Mouse (Mus musculus): ENCODE data around the gene Dlg5. TPM values are rescaled to one million over a fixed set of nuclear protein-coding genes. Genes with fewer than 3 reads are reported as not detected.

Gene Dlg5
- total and polyA plus RNA-seq, 2 experiments from 2014 or later: 17.9 to 87.4 TPM

GRCm38 (mm10) chr14:24181811-24182506, 63.8 kb downstream of the Dlg5 start:
- peak overlapping the region; percentile 57 for H3K27ac ChIP-seq (ENCODE audit: low read depth, low read length)
- TF ChIP-seq CTCF (IDR thresholded peaks at IDR 0.05): peak; percentile 100

DNA sequence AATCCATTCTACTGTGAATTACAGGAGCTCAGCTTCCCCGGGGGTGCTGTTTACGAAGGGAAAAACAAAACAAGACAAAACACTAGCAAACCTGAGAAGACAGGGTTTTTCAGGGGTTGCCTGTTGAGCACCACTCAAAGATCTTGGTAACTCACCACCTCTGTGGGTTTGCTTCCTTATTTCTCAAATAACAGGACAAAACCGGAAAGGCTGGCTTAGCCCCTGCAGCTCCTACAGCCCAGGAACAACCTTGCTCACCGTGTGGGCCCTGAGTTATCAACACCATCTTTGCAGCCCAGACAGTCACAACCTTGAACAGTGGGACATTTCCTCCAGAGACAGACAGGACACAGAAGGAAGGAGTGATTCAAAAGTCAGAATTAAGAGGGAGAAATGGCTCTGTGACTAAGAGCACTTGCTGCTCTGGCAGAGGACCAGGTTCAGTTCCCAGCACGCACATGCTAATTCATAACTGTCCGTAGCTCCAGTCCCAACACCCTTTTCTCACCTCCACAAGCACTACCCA, 66.2 kb downstream of the Dlg5 start:
- Histone ChIP-seq H3K4me1 (ENCODE audit: insufficient read depth, low read length) (peaks cover 4% of the 10 kb centered on the region; the same call in 1 of the 2 replicates), H3K27ac (ENCODE audit: low read depth, low read length) (no peak overlapping the region), H3K36me3 (ENCODE audit: insufficient read depth, low read length) (peaks cover 16% of the 10 kb centered on the region; the same call in 1 of the 2 replicates), H3K9ac (replicated peaks; ENCODE audit: low read length, poor library complexity, severe bottlenecking) (no peak overlapping the region), H3K4me3 (ENCODE audit: low read depth, low read length) (no peak overlapping the region), H3K27me3 (ENCODE audit: insufficient read depth, low read length) (no peaks in the 10 kb centered on the region), H3K4me2 (ENCODE audit: low read depth, low read length, poor library complexity, severe bottlenecking) (no peak overlapping the region), H3K9me3 (ENCODE audit: low read length) (no peaks in the 10 kb centered on the region)
- TF ChIP-seq CTCF (IDR thresholded peaks at IDR 0.05): no peak
- 86% methylated on average over 6 of the region's 6 CpGs for WGBS
- DNase-seq (ENCODE audit: low spot score) (no peak), ATAC-seq (ENCODE audit: low FRiP score) (no peak)

More at GRCm38 (mm10) chr14:24181811-24182506, 63.8 kb downstream of the Dlg5 start:
- H3K4me2 ChIP-seq (ENCODE audit: low read depth, low read length, poor library complexity, severe bottlenecking): no peak overlapping the region
- H3K27me3 ChIP-seq (ENCODE audit: insufficient read depth, low read length): no peaks in the 10 kb centered on the region
- WGBS: 27% methylated on average over 10 of the region's 10 CpGs
- peaks cover 4% of the 10 kb centered on the region; the same call in 1 of the 2 replicates for H3K4me1 ChIP-seq (ENCODE audit: insufficient read depth, low read length)
- peak; percentile 92 for DNase-seq (ENCODE audit: low spot score)
- H3K9me3 ChIP-seq (ENCODE audit: low read length): no peaks in the 10 kb centered on the region
- no peak overlapping the region for H3K9ac ChIP-seq (replicated peaks; ENCODE audit: low read length, poor library complexity, severe bottlenecking)
- H3K36me3 ChIP-seq (ENCODE audit: insufficient read depth, low read length): 0 out of 2 replicates have a peak, but pooled peaks cover 6% of the 10 kb centered on the region
- peak; percentile 70 for ATAC-seq (ENCODE audit: low FRiP score)
- no peak overlapping the region for H3K4me3 ChIP-seq (ENCODE audit: low read depth, low read length)

DNA sequence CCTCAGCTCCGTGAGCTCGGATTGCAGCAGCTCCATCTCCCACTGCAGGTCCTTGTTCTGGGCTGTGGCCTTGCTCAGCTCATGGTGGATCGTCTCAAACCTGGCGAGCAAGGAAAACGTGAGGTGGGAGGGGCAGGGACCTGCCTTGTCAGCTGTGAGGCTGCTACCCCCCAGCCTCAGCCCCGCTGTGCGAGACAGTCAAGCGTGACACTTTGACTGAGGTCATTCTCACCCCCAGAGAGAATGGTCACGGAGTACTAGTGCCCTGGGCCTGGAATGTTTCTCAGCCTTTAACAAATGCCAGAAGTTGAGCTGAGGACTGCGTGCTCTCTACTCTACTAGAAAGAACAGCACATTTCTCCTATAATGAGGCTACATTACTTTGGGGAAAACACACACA, 69.1 kb downstream of the Dlg5 start:
- Histone ChIP-seq H3K4me1 (ENCODE audit: insufficient read depth, low read length) (no peaks in the 10 kb centered on the region), H3K27ac (ENCODE audit: low read depth, low read length) (no peak overlapping the region), H3K9ac (replicated peaks; ENCODE audit: low read length, poor library complexity, severe bottlenecking) (no peak overlapping the region), H3K4me2 (ENCODE audit: low read depth, low read length, poor library complexity, severe bottlenecking) (no peak overlapping the region), H3K4me3 (ENCODE audit: low read depth, low read length) (no peak overlapping the region), H3K9me3 (ENCODE audit: low read length) (no peaks in the 10 kb centered on the region), H3K27me3 (ENCODE audit: insufficient read depth, low read length) (no peaks in the 10 kb centered on the region), H3K36me3 (ENCODE audit: insufficient read depth, low read length) (peaks cover 22% of the 10 kb centered on the region)
- 53% methylated on average over 10 of the region's 10 CpGs for WGBS
- TF ChIP-seq CTCF (IDR thresholded peaks at IDR 0.05): no peak
- ATAC-seq (ENCODE audit: low FRiP score): no peak
- DNase-seq (ENCODE audit: low spot score): no peak

- no peak overlapping the region for H3K27ac ChIP-seq (ENCODE audit: low read depth, low read length)
- DNase-seq (ENCODE audit: low spot score) (no peak), ATAC-seq (ENCODE audit: low FRiP score) (no peak)
- TF ChIP-seq CTCF (IDR thresholded peaks at IDR 0.05): no peak
- H3K9ac ChIP-seq (replicated peaks; ENCODE audit: low read length, poor library complexity, severe bottlenecking): no peak overlapping the region
- no peak overlapping the region for H3K4me3 ChIP-seq (ENCODE audit: low read depth, low read length)
- peaks cover 46% of the 10 kb centered on the region for H3K36me3 ChIP-seq (ENCODE audit: insufficient read depth, low read length)
- WGBS: 38% methylated on average over 6 of the region's 6 CpGs
- H3K9me3 ChIP-seq (ENCODE audit: low read length): no peaks in the 10 kb centered on the region
- H3K27me3 ChIP-seq (ENCODE audit: insufficient read depth, low read length): no peaks in the 10 kb centered on the region
- no peaks in the 10 kb centered on the region for H3K4me1 ChIP-seq (ENCODE audit: insufficient read depth, low read length)
- H3K4me2 ChIP-seq (ENCODE audit: low read depth, low read length, poor library complexity, severe bottlenecking): no peak overlapping the region
These were observed 72.4 kb downstream of the Dlg5 start for GRCm38 (mm10) chr14:24173326-24173725.

- Histone ChIP-seq H3K9me3 (ENCODE audit: low read length) (no peaks in the 10 kb centered on the region), H3K4me1 (ENCODE audit: insufficient read depth, low read length) (no peaks in the 10 kb centered on the region), H3K27me3 (ENCODE audit: insufficient read depth, low read length) (no peaks in the 10 kb centered on the region), H3K36me3 (ENCODE audit: insufficient read depth, low read length) (peaks cover 47% of the 10 kb centered on the region), H3K9ac (replicated peaks; ENCODE audit: low read length, poor library complexity, severe bottlenecking) (no peak overlapping the region), H3K4me3 (ENCODE audit: low read depth, low read length) (no peak overlapping the region), H3K4me2 (ENCODE audit: low read depth, low read length, poor library complexity, severe bottlenecking) (no peak overlapping the region), H3K27ac (ENCODE audit: low read depth, low read length) (no peak overlapping the region)
- no peak for TF ChIP-seq CTCF (IDR thresholded peaks at IDR 0.05)
- WGBS: 72% methylated on average over 13 of the region's 13 CpGs
- no peak for DNase-seq (ENCODE audit: low spot score)
- ATAC-seq (ENCODE audit: low FRiP score): no peak
These were observed 73.9 kb downstream of the Dlg5 start for GRCm38 (mm10) chr14:24171639-24172311.

DNA sequence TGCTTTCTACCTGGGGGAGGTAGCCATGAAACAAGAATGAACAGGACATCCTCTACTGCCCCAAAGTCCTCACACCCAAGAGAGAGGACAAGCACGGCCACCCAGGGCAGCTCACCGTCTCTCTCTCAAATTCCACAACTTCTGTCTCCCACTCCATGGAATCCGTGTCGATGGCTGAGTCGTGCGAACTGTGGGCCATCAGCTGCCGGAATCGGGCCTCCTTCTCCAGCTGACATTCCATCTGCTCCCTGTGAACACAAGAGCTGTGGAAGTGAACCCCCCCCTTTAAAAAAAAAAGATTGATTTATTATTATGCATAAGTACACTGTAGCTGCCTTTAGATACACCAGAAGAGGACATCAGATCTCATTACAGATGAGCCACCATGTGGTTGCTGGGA, 79.7 kb downstream of the Dlg5 start:
- no peak for DNase-seq (ENCODE audit: low spot score)
- H3K4me1 ChIP-seq (ENCODE audit: insufficient read depth, low read length): no peaks in the 10 kb centered on the region
- no peaks in the 10 kb centered on the region for H3K27me3 ChIP-seq (ENCODE audit: insufficient read depth, low read length)
- no peak overlapping the region for H3K27ac ChIP-seq (ENCODE audit: low read depth, low read length)
- H3K4me3 ChIP-seq (ENCODE audit: low read depth, low read length): no peak overlapping the region
- ATAC-seq (ENCODE audit: low FRiP score): no peak
- H3K9ac ChIP-seq (replicated peaks; ENCODE audit: low read length, poor library complexity, severe bottlenecking): no peak overlapping the region
- no peak overlapping the region for H3K4me2 ChIP-seq (ENCODE audit: low read depth, low read length, poor library complexity, severe bottlenecking)
- H3K9me3 ChIP-seq (ENCODE audit: low read length): no peaks in the 10 kb centered on the region
- peaks cover 58% of the 10 kb centered on the region for H3K36me3 ChIP-seq (ENCODE audit: insufficient read depth, low read length)
- no peak for TF ChIP-seq CTCF (IDR thresholded peaks at IDR 0.05)
- 97% methylated on average over 8 of the region's 8 CpGs for WGBS
